Mouse (Mus musculus): ENCODE measurements around the gene Acot6.

GRCm38 (mm10) chr12:84128576-84128975, 28.1 kb downstream of the Acot6 start:
- TF ChIP-seq POLR2A (IDR thresholded peaks at IDR 0.05; ENCODE audit: borderline replicate concordance, control insufficient read depth, low read depth, low read length) (no peak), CTCF (IDR thresholded peaks at IDR 0.05; ENCODE audit: control insufficient read depth, insufficient read depth, low read length) (no peak)
